8 mouse cellular contexts compared by ENCODE assay signal in genomic region chr11:77984836-77985231, GRCm38 (mm10). TPM values are rescaled to one million over a fixed set of nuclear protein-coding genes. Genes with fewer than 3 reads are reported as not detected.
A peak's percentile ranks its signal among the peaks of the same experiment; 100 is the strongest.
DNase-seq lines count a peak whose midpoint lies in the region; ATAC-seq and TF ChIP-seq lines count a peak whose summit lies in the region.

No protein-coding gene starts in this region.

- no peak for TF ChIP-seq POLR2A in small intestine, adult 2 months (IDR thresholded peaks at IDR 0.05; ENCODE audit: low read depth, low read length)

- peaks cover 65% of the 10 kb centered on the region for H3K79me3 ChIP-seq in C2C12 (ENCODE audit: low read depth)

- no peak for TF ChIP-seq CTCF in C2C12 (IDR thresholded peaks at IDR 0.05; ENCODE audit: control insufficient read depth, insufficient read depth, insufficient read length)
- TF ChIP-seq CTCF in kidney, postnatal 0 days (IDR thresholded peaks at IDR 0.05; ENCODE audit: low read depth): no peak
- TF ChIP-seq CTCF in small intestine, adult 2 months (IDR thresholded peaks at IDR 0.05; ENCODE audit: extremely low read depth, insufficient read length, insufficient replicate concordance, low read depth, low read length): no peak

- H3K27me3 ChIP-seq in C2C12 (ENCODE audit: control insufficient read depth, insufficient read depth, insufficient read length): no peaks in the 10 kb centered on the region
- no peaks in the 10 kb centered on the region for H3K27me3 ChIP-seq in heart, embryonic 13.5 days (replicated peaks)
- no peaks in the 10 kb centered on the region for H3K27me3 ChIP-seq in kidney, postnatal 0 days (ENCODE audit: insufficient read depth, low read length)
- no peaks in the 10 kb centered on the region for H3K27me3 ChIP-seq in lung, embryonic 16.5 days (ENCODE audit: control insufficient read depth, insufficient read depth, low read depth, low read length)
- H3K27me3 ChIP-seq in small intestine, adult 2 months (ENCODE audit: control insufficient read depth, insufficient read depth, low read length): no peaks in the 10 kb centered on the region

- ATAC-seq in heart, embryonic 13.5 days (ENCODE audit: extremely low read depth, insufficient number of reproducible peaks, low FRiP score, low TSS enrichment): no peak
- ATAC-seq in kidney, postnatal 0 days (replicated peaks; ENCODE audit: low FRiP score, low read depth): no peak
- ATAC-seq in lung, embryonic 16.5 days (ENCODE audit: low read depth): no peak

- H3K9me3 ChIP-seq in heart, embryonic 13.5 days: no peaks in the 10 kb centered on the region
- H3K9me3 ChIP-seq in kidney, postnatal 0 days (replicated peaks; ENCODE audit: low read length): no peaks in the 10 kb centered on the region
- H3K9me3 ChIP-seq in lung, embryonic 16.5 days (ENCODE audit: control insufficient read depth, low read length): no peaks in the 10 kb centered on the region

- H3K27ac ChIP-seq in heart, embryonic 13.5 days (replicated peaks): peak overlapping the region; percentile 95
- H3K27ac ChIP-seq in kidney, postnatal 0 days: peak overlapping the region; percentile 97
- peak overlapping the region; percentile 93 for H3K27ac ChIP-seq in lung, embryonic 16.5 days (ENCODE audit: low read length)
- peak overlapping the region; percentile 91 for H3K27ac ChIP-seq in small intestine, adult 2 months (ENCODE audit: insufficient read depth, low read depth, low read length)

- peak overlapping the region; percentile 75 for H3ac ChIP-seq in C2C12 (ENCODE audit: control insufficient read depth, insufficient read length, low read depth)

- H3K4me1 ChIP-seq in heart, embryonic 13.5 days: peaks cover 20% of the 10 kb centered on the region
- H3K4me1 ChIP-seq in kidney, postnatal 0 days (replicated peaks; ENCODE audit: insufficient read depth, low read length): no peaks in the 10 kb centered on the region
- peaks cover 10% of the 10 kb centered on the region for H3K4me1 ChIP-seq in lung, embryonic 16.5 days (replicated peaks; ENCODE audit: control insufficient read depth, insufficient read depth, low read length)
- H3K4me1 ChIP-seq in small intestine, adult 2 months (ENCODE audit: control insufficient read depth, insufficient read depth, insufficient read length, low read length): no peaks in the 10 kb centered on the region

- H3K4me2 ChIP-seq in heart, embryonic 13.5 days: peak overlapping the region; percentile 87
- peak overlapping the region; percentile 85 for H3K4me2 ChIP-seq in kidney, postnatal 0 days (ENCODE audit: low read length)
- peak overlapping the region; percentile 81 for H3K4me2 ChIP-seq in lung, embryonic 16.5 days (ENCODE audit: low read depth, low read length)

- 1% methylated on average over 13 of the region's 13 CpGs for WGBS in heart, embryonic 13.5 days
- under 1% methylated on average over 13 of the region's 13 CpGs for WGBS in kidney, postnatal 0 days
- 0% methylated on average over 13 of the region's 13 CpGs for WGBS in lung, embryonic 16.5 days
- WGBS in small intestine, adult 2 months: under 1% methylated on average over 13 of the region's 13 CpGs

- peaks cover 73% of the 10 kb centered on the region for H3K79me2 ChIP-seq in C2C12 (ENCODE audit: control insufficient read depth, insufficient read depth)

- H3K4me3 ChIP-seq in C2C12 (ENCODE audit: insufficient read depth, poor library complexity, severe bottlenecking): peak overlapping the region; percentile 99
- H3K4me3 ChIP-seq in heart, embryonic 13.5 days: peak overlapping the region; percentile 86
- peak overlapping the region; percentile 89 for H3K4me3 ChIP-seq in kidney, postnatal 0 days (replicated peaks; ENCODE audit: low read depth, low read length)
- peak overlapping the region; percentile 88 for H3K4me3 ChIP-seq in lung, embryonic 16.5 days (ENCODE audit: low read length)
- peak overlapping the region; percentile 98 for H3K4me3 ChIP-seq in small intestine, adult 2 months (ENCODE audit: low read depth, low read length)

- H3K9ac ChIP-seq in heart, embryonic 13.5 days: peak overlapping the region; percentile 99
- peak overlapping the region; percentile 92 for H3K9ac ChIP-seq in kidney, postnatal 0 days (ENCODE audit: low read depth, low read length)
- H3K9ac ChIP-seq in lung, embryonic 16.5 days (ENCODE audit: low read length): peak overlapping the region; percentile 94

- peaks cover 33% of the 10 kb centered on the region for H3K36me3 ChIP-seq in C2C12 (ENCODE audit: control insufficient read depth, insufficient read depth)
- peaks cover 39% of the 10 kb centered on the region for H3K36me3 ChIP-seq in heart, embryonic 13.5 days
- peaks cover 14% of the 10 kb centered on the region; the same call in 1 of the 2 replicates for H3K36me3 ChIP-seq in kidney, postnatal 0 days (ENCODE audit: insufficient read depth, low read length)
- H3K36me3 ChIP-seq in lung, embryonic 16.5 days (ENCODE audit: control insufficient read depth, insufficient read depth, low read length): peaks cover 10% of the 10 kb centered on the region; the same call in 1 of the 2 replicates
- peaks cover 7% of the 10 kb centered on the region for H3K36me3 ChIP-seq in small intestine, adult 2 months (ENCODE audit: control insufficient read depth, insufficient read depth, low read length)

- peak; percentile 79 for DNase-seq in Muller cell, postnatal 12 days (ENCODE audit: inconsistent ontology term)
- DNase-seq in embryo, embryonic 10.5 days (ENCODE audit: low spot score): peak; percentile 63
- peak; percentile 63 for DNase-seq in kidney, postnatal 0 days (ENCODE audit: low spot score)
- DNase-seq in B cell, adult 2 months: no peak

TF ChIP-seq in C2C12, 6 proteins besides CTCF, POLR2A, EP300 and RAD21:
- TF ChIP-seq MYOG (IDR thresholded peaks at IDR 0.05; ENCODE audit: control insufficient read depth, extremely low read depth, insufficient read length) (no peak), CEBPB (IDR thresholded peaks at IDR 0.05; ENCODE audit: low read depth) (no peak), USF1 (IDR thresholded peaks at IDR 0.05; ENCODE audit: low read depth) (no peak), MYOD1 (IDR thresholded peaks at IDR 0.05; ENCODE audit: control insufficient read depth, insufficient read length, low read depth) (no peak)

RNA-seq across cellular contexts. Expression of gene Phf12, which starts 2.3 kb away (rescaled TPM):
- polyA plus RNA-seq in C2C12 (2012; fragmentation: generic; extraction: Trizol): 21.9 TPM
- 8.6 and 9.9 TPM in 2 replicates for polyA plus RNA-seq in heart, embryonic 13.5 days (2015; fragmentation: Nextera tagmentation; extraction: Ambion mirVana)
- polyA plus RNA-seq in kidney, postnatal 0 days (2015; fragmentation: Nextera tagmentation; extraction: Ambion mirVana): 9.3 and 11.1 TPM in 2 replicates
- polyA plus RNA-seq in lung, embryonic 16.5 days (2015; fragmentation: Nextera tagmentation; extraction: Ambion mirVana): 13.8 and 13.9 TPM in 2 replicates
- polyA plus RNA-seq in small intestine, adult 2 months (2012; rRNA removed): 21.7 and 33.0 TPM in 2 replicates

RNA-seq across cellular contexts. Expression of gene Dhrs13, which starts 47.2 kb away (rescaled TPM):
- polyA plus RNA-seq in C2C12 (2012; fragmentation: generic; extraction: Trizol): 16.7 TPM
- 13.2 and 14.1 TPM in 2 replicates for polyA plus RNA-seq in heart, embryonic 13.5 days (2015; fragmentation: Nextera tagmentation; extraction: Ambion mirVana)
- polyA plus RNA-seq in kidney, postnatal 0 days (2015; fragmentation: Nextera tagmentation; extraction: Ambion mirVana): 13.6 and 15.2 TPM in 2 replicates
- polyA plus RNA-seq in lung, embryonic 16.5 days (2015; fragmentation: Nextera tagmentation; extraction: Ambion mirVana): 14.5 and 15.3 TPM in 2 replicates
- 3.8 and 3.9 TPM in 2 replicates for polyA plus RNA-seq in small intestine, adult 2 months (2012; rRNA removed)

RNA-seq across cellular contexts. Expression of gene Flot2, which starts 52.9 kb away (rescaled TPM):
- 72.0 TPM for polyA plus RNA-seq in C2C12 (2012; fragmentation: generic; extraction: Trizol)
- polyA plus RNA-seq in heart, embryonic 13.5 days (2015; fragmentation: Nextera tagmentation; extraction: Ambion mirVana): 71.8 and 83.9 TPM in 2 replicates
- 38.5 and 42.4 TPM in 2 replicates for polyA plus RNA-seq in kidney, postnatal 0 days (2015; fragmentation: Nextera tagmentation; extraction: Ambion mirVana)
- polyA plus RNA-seq in lung, embryonic 16.5 days (2015; fragmentation: Nextera tagmentation; extraction: Ambion mirVana): 67.6 and 70.0 TPM in 2 replicates
- polyA plus RNA-seq in small intestine, adult 2 months (2012; rRNA removed): 16.2 and 19.7 TPM in 2 replicates

RNA-seq across cellular contexts. Expression of gene Sez6, which starts 54.2 kb away (rescaled TPM):
- polyA plus RNA-seq in C2C12 (2012; fragmentation: generic; extraction: Trizol): not detected
- 0.09 and 0.20 TPM in 2 replicates for polyA plus RNA-seq in heart, embryonic 13.5 days (2015; fragmentation: Nextera tagmentation; extraction: Ambion mirVana)
- 0.17 TPM in 1 of 2 replicates, not detected in the other for polyA plus RNA-seq in kidney, postnatal 0 days (2015; fragmentation: Nextera tagmentation; extraction: Ambion mirVana)
- 0.34 and 0.69 TPM in 2 replicates for polyA plus RNA-seq in lung, embryonic 16.5 days (2015; fragmentation: Nextera tagmentation; extraction: Ambion mirVana)
- polyA plus RNA-seq in small intestine, adult 2 months (2012; rRNA removed): 0.41 and 0.46 TPM in 2 replicates

Comparison
In these comparisons a context has a peak if more than half of its experiments do, and no peak if none do; other contexts are left out.
1. DNase-seq: peak in Muller cell, postnatal 12 days (single experiment), embryo, embryonic 10.5 days (single experiment) and kidney, postnatal 0 days (single experiment); none in B cell, adult 2 months (0 of 2).
2. Peak in every context shown above with its lines, with median percentiles within 50 percentile points of each other: H3K4me3 ChIP-seq, H3K27ac ChIP-seq, H3K4me2 ChIP-seq and H3K9ac ChIP-seq.